Comparison of ENCODE assay signal across 26 mouse cellular contexts in the genomic region with DNA sequence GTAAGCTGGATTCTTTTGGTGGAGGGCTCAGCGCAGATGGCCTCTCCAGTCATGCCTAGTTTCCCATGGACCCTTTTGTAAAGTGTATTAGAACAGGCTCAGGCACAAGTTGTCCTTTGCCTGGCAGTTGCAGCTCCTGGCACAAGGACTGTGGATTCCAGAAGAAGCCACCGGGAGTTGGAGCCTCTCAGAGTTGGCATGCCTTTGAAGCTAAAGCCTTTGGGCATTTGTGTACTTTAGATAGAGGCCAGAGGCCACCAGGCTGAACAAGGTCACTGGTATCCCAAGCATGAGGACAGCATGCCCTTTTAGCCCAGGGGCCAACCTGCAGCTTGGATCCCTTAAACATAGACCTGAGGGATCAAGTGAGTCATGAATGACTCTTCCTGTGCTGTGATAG.
DNase-seq lines count a peak whose midpoint lies in the region; ATAC-seq and TF ChIP-seq lines count a peak whose summit lies in the region.
"Had no signal": no experiment of that assay in that cellular context is flagged by ENCODE, and none has a peak within 500 bp of the region (broad histone marks: within the 10 kb centered on the region; RNA-seq: fewer than 3 reads in every experiment).

No protein-coding gene starts in this region.

- TF ChIP-seq CTCF in kidney, adult 2 months (conservative IDR thresholded peaks at IDR 0.05; ENCODE audit: insufficient read depth, insufficient read length, low read depth, low read length): no peak

- intact Hi-C loops in gastrocnemius, postnatal 14 days (cut with DNase I; ENCODE audit: low total_unique reads): no loop called here
- intact Hi-C loops in heart, postnatal 36 days (cut with DNase I): no loop called here

- H3K9me3 ChIP-seq in kidney, embryonic 16.5 days (ENCODE audit: low read length): no peaks in the 10 kb centered on the region
- H3K9me3 ChIP-seq: embryonic facial prominence, embryonic 10.5 days; forebrain, embryonic 15.5 days; hindbrain, embryonic 10.5 days; liver, embryonic 12.5 days had no signal

- no peaks in the 10 kb centered on the region; the same call in 1 of the 2 replicates for H3K27me3 ChIP-seq in kidney, adult 2 months (replicated peaks; ENCODE audit: control insufficient read depth, insufficient read depth, low read length)
- H3K27me3 ChIP-seq in kidney, embryonic 16.5 days (ENCODE audit: insufficient read depth, low read length): no peaks in the 10 kb centered on the region
- H3K27me3 ChIP-seq: forebrain, embryonic 15.5 days; liver, embryonic 12.5 days had no signal

- H3K36me3 ChIP-seq in kidney, adult 2 months (ENCODE audit: control insufficient read depth, insufficient read depth, low read length): no peaks in the 10 kb centered on the region
- H3K36me3 ChIP-seq in kidney, embryonic 16.5 days (ENCODE audit: insufficient read depth, low read length): no peaks in the 10 kb centered on the region
- H3K36me3 ChIP-seq: embryonic facial prominence, embryonic 10.5 days; forebrain, embryonic 15.5 days; hindbrain, embryonic 10.5 days; liver, embryonic 12.5 days had no signal

- no peak for ATAC-seq in kidney, embryonic 16.5 days (ENCODE audit: low FRiP score, low TSS enrichment)
- ATAC-seq: activated CD4-positive, CD25-positive, alpha-beta regulatory T cell, adult 4 months; forebrain, embryonic 15.5 days; hindbrain, embryonic 16.5 days; intestine, embryonic 16.5 days; liver, embryonic 12.5 days had no signal

- H3K27ac ChIP-seq in kidney, adult 2 months (ENCODE audit: insufficient read depth, low read depth, low read length): no peak overlapping the region
- no peak overlapping the region for H3K27ac ChIP-seq in kidney, embryonic 16.5 days (ENCODE audit: low read length)
- H3K27ac ChIP-seq: embryonic facial prominence, embryonic 10.5 days; forebrain, embryonic 15.5 days; hindbrain, embryonic 10.5 days; liver, embryonic 12.5 days; stomach, postnatal 0 days had no signal

- no peak overlapping the region for H3K9ac ChIP-seq in kidney, embryonic 16.5 days (replicated peaks; ENCODE audit: low read length)
- H3K9ac ChIP-seq: forebrain, embryonic 15.5 days; liver, embryonic 12.5 days had no signal

- 79% methylated on average over 2 of the region's 2 CpGs for WGBS in kidney, adult 2 months
- 97% methylated on average over 2 of the region's 2 CpGs for WGBS in kidney, embryonic 16.5 days

- TF ChIP-seq POLR2A in kidney, adult 2 months (IDR thresholded peaks at IDR 0.05; ENCODE audit: low read depth, low read length): no peak

- no peak overlapping the region for H3K4me3 ChIP-seq in kidney, adult 2 months (ENCODE audit: insufficient read depth, low read depth, low read length)
- no peak overlapping the region for H3K4me3 ChIP-seq in kidney, embryonic 16.5 days (ENCODE audit: low read length)
- H3K4me3 ChIP-seq: embryonic facial prominence, embryonic 10.5 days; forebrain, embryonic 15.5 days; hindbrain, embryonic 10.5 days; liver, embryonic 12.5 days had no signal

- peak; percentile 25 for DNase-seq in gastrocnemius, postnatal 25 days
- no peak for DNase-seq in gastrocnemius, postnatal 14 days
- DNase-seq in kidney, adult 2 months: peak; percentile 18
- peak; percentile 34 to 46 for DNase-seq in heart, adult 9 months (ENCODE audit: low spot score in 2 of 2)
- DNase-seq in heart, postnatal 36 days: peak; percentile 9 to 16
- no peak for DNase-seq in spleen, postnatal 4 days (ENCODE audit: low spot score in 2 of 2)
- DNase-seq: adrenal gland, postnatal 25 days; cerebellum, adult 11 months; cerebellum, postnatal 10 days; kidney, postnatal 14 days; layer of hippocampus, postnatal 36 days; lung, adult 18-20 months; lung, postnatal 10 days; right cerebral cortex, adult 18-20 months; right cerebral cortex, postnatal 4 days; thymus, adult 2 months had no signal

- H3K4me1 ChIP-seq in kidney, adult 2 months (ENCODE audit: control insufficient read depth, insufficient read depth, low read length): no peaks in the 10 kb centered on the region
- no peaks in the 10 kb centered on the region for H3K4me1 ChIP-seq in kidney, embryonic 16.5 days (ENCODE audit: insufficient read depth, low read length)
- H3K4me1 ChIP-seq: forebrain, embryonic 15.5 days; hindbrain, embryonic 10.5 days; liver, embryonic 12.5 days had no signal

- no peak overlapping the region for H3K4me2 ChIP-seq in kidney, embryonic 16.5 days (replicated peaks; ENCODE audit: low read depth, low read length)
- H3K4me2 ChIP-seq: forebrain, embryonic 15.5 days; liver, embryonic 12.5 days; midbrain, embryonic 11.5 days had no signal

Comparison
In these comparisons a context has a peak if more than half of its experiments do, and no peak if none do; other contexts are left out.
1. DNase-seq: peak in gastrocnemius, postnatal 25 days (single experiment), kidney, adult 2 months (single experiment), heart, adult 9 months (2 of 2) and heart, postnatal 36 days (2 of 2); none in gastrocnemius, postnatal 14 days (single experiment) and spleen, postnatal 4 days (0 of 2).